ENCODE assay signal across 7 mouse cellular contexts in the genomic region with DNA sequence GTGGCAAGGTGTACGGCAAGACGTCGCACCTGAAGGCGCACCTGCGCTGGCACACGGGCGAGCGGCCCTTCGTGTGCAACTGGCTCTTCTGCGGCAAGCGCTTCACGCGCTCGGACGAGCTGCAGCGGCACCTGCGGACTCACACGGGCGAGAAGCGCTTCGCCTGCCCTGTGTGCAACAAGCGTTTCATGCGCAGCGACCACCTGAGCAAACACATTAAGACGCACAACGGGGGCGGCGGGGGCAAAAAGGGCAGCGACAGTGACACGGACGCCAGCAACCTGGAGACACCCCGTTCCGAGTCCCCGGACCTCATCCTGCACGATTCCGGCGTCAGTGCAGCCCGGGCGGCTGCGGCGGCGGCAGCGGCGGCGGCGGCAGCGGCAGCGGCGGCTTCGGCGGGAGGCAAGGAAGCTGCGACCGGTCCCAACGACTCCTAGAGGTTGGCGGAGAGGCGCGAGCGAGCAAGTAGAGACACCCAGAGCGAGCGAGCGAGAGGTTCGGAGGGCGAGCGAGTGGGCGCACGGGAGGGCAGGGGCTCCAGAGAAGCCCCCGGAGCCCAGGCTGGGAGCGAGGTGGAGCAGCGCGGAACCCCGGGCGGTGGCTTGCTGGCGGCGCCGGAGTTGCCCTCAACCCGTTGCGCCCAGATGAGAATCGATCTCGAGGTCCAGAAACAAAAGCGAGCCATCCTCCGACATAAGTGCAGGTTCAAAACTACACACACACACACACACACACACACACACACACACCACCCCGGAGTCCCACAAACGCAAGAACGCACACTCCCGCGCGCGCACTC. TPM values are rescaled to one million over a fixed set of nuclear protein-coding genes. Genes with fewer than 3 reads are reported as not detected.
DNase-seq lines count a peak whose midpoint lies in the region; ATAC-seq and TF ChIP-seq lines count a peak whose summit lies in the region.

No protein-coding gene starts in this region.

- H3K27ac ChIP-seq in heart, postnatal 0 days (ENCODE audit: low read depth), result no peak overlapping the region
- H3K27ac ChIP-seq in limb, embryonic 14.5 days (replicated peaks; ENCODE audit: low read depth, low read length), result no peak overlapping the region
- H3K27ac ChIP-seq in neural tube, embryonic 14.5 days (ENCODE audit: low read depth, low read length), result no peak overlapping the region

- no peak for ATAC-seq in megakaryocyte, adult 5-6 weeks (ENCODE audit: poor library complexity, severe bottlenecking)
- no peak for ATAC-seq in heart, postnatal 0 days (ENCODE audit: insufficient read depth, low read depth)
- no peak for ATAC-seq in limb, embryonic 14.5 days (ENCODE audit: low FRiP score, low read depth)
- ATAC-seq in neural tube, embryonic 14.5 days (ENCODE audit: low read depth), result 0 out of 2 replicates have a peak, but pooled peaks have one; percentile 12
- no peak for ATAC-seq in activated CD4-positive, CD25-positive, alpha-beta regulatory T cell, adult 4 months

- no peak overlapping the region for H3K9ac ChIP-seq in heart, postnatal 0 days (replicated peaks; ENCODE audit: low read depth, low read length)
- H3K9ac ChIP-seq in limb, embryonic 14.5 days (ENCODE audit: low read depth, low read length, severe bottlenecking), result peak overlapping the region; percentile 51
- 0 out of 2 replicates have a peak overlapping the region, but pooled peaks have one; percentile 25 for H3K9ac ChIP-seq in neural tube, embryonic 14.5 days (replicated peaks; ENCODE audit: low read depth, low read length)

- TF ChIP-seq POLR2A in limb, embryonic 14.5 days (IDR thresholded peaks at IDR 0.05; ENCODE audit: borderline replicate concordance, extremely low read depth, insufficient read depth, insufficient read length), result no peak

- peak overlapping the region; percentile 62 for H3K4me2 ChIP-seq in heart, postnatal 0 days (ENCODE audit: low read depth, low read length)
- peak overlapping the region; percentile 75 for H3K4me2 ChIP-seq in limb, embryonic 14.5 days (replicated peaks; ENCODE audit: low read depth, low read length, severe bottlenecking)
- H3K4me2 ChIP-seq in neural tube, embryonic 14.5 days (ENCODE audit: low read depth, low read length), result peak overlapping the region; percentile 41

- WGBS in heart, postnatal 0 days, result 1% methylated on average over 88 of the region's 88 CpGs
- WGBS in limb, embryonic 14.5 days, result under 1% methylated on average over 77 of the region's 88 CpGs
- WGBS in neural tube, embryonic 14.5 days, result under 1% methylated on average over 85 of the region's 88 CpGs

- peak overlapping the region; percentile 93 for H3K4me3 ChIP-seq in megakaryocyte, embryonic 14.5 days (replicated peaks)
- peak overlapping the region; percentile 43 for H3K4me3 ChIP-seq in heart, postnatal 0 days (ENCODE audit: low read depth, low read length)
- peak overlapping the region; percentile 47 for H3K4me3 ChIP-seq in limb, embryonic 14.5 days (replicated peaks; ENCODE audit: low read length)
- H3K4me3 ChIP-seq in neural tube, embryonic 14.5 days (ENCODE audit: low read depth, low read length), result peak overlapping the region; percentile 31

- peaks cover 92% of the 10 kb centered on the region for H3K27me3 ChIP-seq in megakaryocyte, embryonic 14.5 days (replicated peaks)
- H3K27me3 ChIP-seq in heart, postnatal 0 days (ENCODE audit: control insufficient read depth, insufficient read depth, low read length), result peaks cover 89% of the 10 kb centered on the region
- H3K27me3 ChIP-seq in limb, embryonic 14.5 days (ENCODE audit: control insufficient read depth, insufficient read depth, low read length), result peaks cover 82% of the 10 kb centered on the region
- H3K27me3 ChIP-seq in neural tube, embryonic 14.5 days (ENCODE audit: control insufficient read depth, insufficient read depth, low read length), result peaks cover 32% of the 10 kb centered on the region

- DNase-seq in embryo, embryonic 10 days (ENCODE audit: low spot score), result peak; percentile 57
- DNase-seq in heart, postnatal 0 days (ENCODE audit: low spot score), result no peak
- DNase-seq in limb, embryonic 14.5 days (ENCODE audit: low spot score), result no peak

- H3K4me1 ChIP-seq in megakaryocyte, embryonic 14.5 days, result peaks cover 74% of the 10 kb centered on the region
- H3K4me1 ChIP-seq in heart, postnatal 0 days (ENCODE audit: control insufficient read depth, insufficient read depth), result peaks cover 18% of the 10 kb centered on the region
- H3K4me1 ChIP-seq in limb, embryonic 14.5 days (ENCODE audit: control insufficient read depth, insufficient read depth, low read length), result peaks cover 38% of the 10 kb centered on the region
- peaks cover 16% of the 10 kb centered on the region for H3K4me1 ChIP-seq in neural tube, embryonic 14.5 days (ENCODE audit: control insufficient read depth, insufficient read depth, low read length)

- H3K36me3 ChIP-seq in megakaryocyte, embryonic 14.5 days (replicated peaks; ENCODE audit: low read length), result no peaks in the 10 kb centered on the region
- H3K36me3 ChIP-seq in heart, postnatal 0 days (replicated peaks; ENCODE audit: control insufficient read depth, insufficient read depth, low read length), result no peaks in the 10 kb centered on the region
- no peaks in the 10 kb centered on the region for H3K36me3 ChIP-seq in limb, embryonic 14.5 days (ENCODE audit: control insufficient read depth, insufficient read depth, low read length)
- H3K36me3 ChIP-seq in neural tube, embryonic 14.5 days (ENCODE audit: control insufficient read depth, insufficient read depth, low read length), result no peaks in the 10 kb centered on the region

- TF ChIP-seq EP300 in heart, postnatal 0 days (IDR thresholded peaks at IDR 0.05; ENCODE audit: low read depth), result no peak

- no peak for TF ChIP-seq CTCF in heart, postnatal 0 days (IDR thresholded peaks at IDR 0.05; ENCODE audit: low read depth)

- no peaks in the 10 kb centered on the region for H3K9me3 ChIP-seq in megakaryocyte, embryonic 14.5 days
- H3K9me3 ChIP-seq in heart, postnatal 0 days (replicated peaks; ENCODE audit: control insufficient read depth, low read length), result no peaks in the 10 kb centered on the region
- no peaks in the 10 kb centered on the region for H3K9me3 ChIP-seq in limb, embryonic 14.5 days (ENCODE audit: control insufficient read depth, low read length)
- no peaks in the 10 kb centered on the region for H3K9me3 ChIP-seq in neural tube, embryonic 14.5 days (ENCODE audit: control insufficient read depth, low read length)

RNA-seq across cellular contexts. Expression of a gene that starts 2.6 kb away (rescaled TPM):
- not detected in 2 replicates for polyA plus RNA-seq in megakaryocyte, embryonic 14.5 days (2012; ENCODE audit: insufficient read depth, low replicate concordance)
- not detected in 2 replicates for total RNA-seq in megakaryocyte, adult 5-6 weeks (2015)
- not detected in 2 replicates for total RNA-seq in megakaryocyte, adult 5-6 weeks (2017)
- not detected in 2 replicates for total RNA-seq in heart, postnatal 0 days (2014; rRNA removed; ENCODE audit: low replicate concordance)
- polyA plus RNA-seq in heart, postnatal 0 days (2015; fragmentation: Nextera tagmentation; extraction: Ambion mirVana), result not detected in 2 replicates
- 2.4 and 2.5 TPM in 2 replicates for polyA plus RNA-seq in limb, embryonic 14.5 days (2012; rRNA removed)
- 1.7 and 2.5 TPM in 2 replicates for polyA plus RNA-seq in limb, embryonic 14.5 days (2014; fragmentation: Nextera tagmentation; extraction: Ambion mirVana)
- 1.5 TPM in 2 replicates for polyA plus RNA-seq in neural tube, embryonic 14.5 days (2014; fragmentation: Nextera tagmentation; extraction: Ambion mirVana)
- not detected for polyA plus RNA-seq in activated CD4-positive, CD25-positive, alpha-beta regulatory T cell, adult 4 months (2017; shearing (Covaris generic))

RNA-seq across cellular contexts. Expression of a gene that starts 38.1 kb away (rescaled TPM):
- 0.10 TPM in 1 of 2 replicates, not detected in the other for polyA plus RNA-seq in megakaryocyte, embryonic 14.5 days (2012; ENCODE audit: insufficient read depth, low replicate concordance)
- 9.0 and 9.5 TPM in 2 replicates for total RNA-seq in megakaryocyte, adult 5-6 weeks (2015)
- total RNA-seq in megakaryocyte, adult 5-6 weeks (2017), result 8.0 and 15.7 TPM in 2 replicates
- total RNA-seq in heart, postnatal 0 days (2014; rRNA removed; ENCODE audit: low replicate concordance), result 10.5 and 16.3 TPM in 2 replicates
- polyA plus RNA-seq in heart, postnatal 0 days (2015; fragmentation: Nextera tagmentation; extraction: Ambion mirVana), result 13.5 and 13.8 TPM in 2 replicates
- 12.0 and 13.6 TPM in 2 replicates for polyA plus RNA-seq in limb, embryonic 14.5 days (2012; rRNA removed)
- 12.0 and 12.2 TPM in 2 replicates for polyA plus RNA-seq in limb, embryonic 14.5 days (2014; fragmentation: Nextera tagmentation; extraction: Ambion mirVana)
- 7.1 and 8.1 TPM in 2 replicates for polyA plus RNA-seq in neural tube, embryonic 14.5 days (2014; fragmentation: Nextera tagmentation; extraction: Ambion mirVana)
- 1 to 10 TPM; 5.9 to 7.6 TPM for polyA plus RNA-seq in activated CD4-positive, CD25-positive, alpha-beta regulatory T cell, adult 4 months (2017; shearing (Covaris generic))

RNA-seq across cellular contexts. Expression of a gene that starts 38.2 kb away (rescaled TPM):
- polyA plus RNA-seq in megakaryocyte, embryonic 14.5 days (2012; ENCODE audit: insufficient read depth, low replicate concordance), result 14.8 TPM in 1 of 2 replicates, not detected in the other
- total RNA-seq in megakaryocyte, adult 5-6 weeks (2015), result 13.6 and 14.0 TPM in 2 replicates
- 15.2 and 17.2 TPM in 2 replicates for total RNA-seq in megakaryocyte, adult 5-6 weeks (2017)
- total RNA-seq in heart, postnatal 0 days (2014; rRNA removed; ENCODE audit: low replicate concordance), result 0.08 and 3.9 TPM in 2 replicates
- 20.0 and 24.3 TPM in 2 replicates for polyA plus RNA-seq in heart, postnatal 0 days (2015; fragmentation: Nextera tagmentation; extraction: Ambion mirVana)
- polyA plus RNA-seq in limb, embryonic 14.5 days (2012; rRNA removed), result 14.4 and 22.1 TPM in 2 replicates
- polyA plus RNA-seq in limb, embryonic 14.5 days (2014; fragmentation: Nextera tagmentation; extraction: Ambion mirVana), result 25.2 and 27.8 TPM in 2 replicates
- 26.6 and 28.7 TPM in 2 replicates for polyA plus RNA-seq in neural tube, embryonic 14.5 days (2014; fragmentation: Nextera tagmentation; extraction: Ambion mirVana)
- 10 to 100 TPM; 14.5 to 29.3 TPM for polyA plus RNA-seq in activated CD4-positive, CD25-positive, alpha-beta regulatory T cell, adult 4 months (2017; shearing (Covaris generic))

RNA-seq across cellular contexts. Expression of a gene that starts 55.6 kb away (rescaled TPM):
- polyA plus RNA-seq in megakaryocyte, embryonic 14.5 days (2012; ENCODE audit: insufficient read depth, low replicate concordance), result 25.8 and 26.7 TPM in 2 replicates
- 85.1 and 87.6 TPM in 2 replicates for total RNA-seq in megakaryocyte, adult 5-6 weeks (2015)
- total RNA-seq in megakaryocyte, adult 5-6 weeks (2017), result 82.6 and 89.2 TPM in 2 replicates
- total RNA-seq in heart, postnatal 0 days (2014; rRNA removed; ENCODE audit: low replicate concordance), result 33.3 and 34.6 TPM in 2 replicates
- 66.2 and 67.0 TPM in 2 replicates for polyA plus RNA-seq in heart, postnatal 0 days (2015; fragmentation: Nextera tagmentation; extraction: Ambion mirVana)
- 33.6 and 49.7 TPM in 2 replicates for polyA plus RNA-seq in limb, embryonic 14.5 days (2012; rRNA removed)
- 89.8 and 95.4 TPM in 2 replicates for polyA plus RNA-seq in limb, embryonic 14.5 days (2014; fragmentation: Nextera tagmentation; extraction: Ambion mirVana)
- polyA plus RNA-seq in neural tube, embryonic 14.5 days (2014; fragmentation: Nextera tagmentation; extraction: Ambion mirVana), result 102 and 113 TPM in 2 replicates
- 100 to 1,000 TPM in 1 of 2 experiments, 10 to 100 TPM in 1; 79.2 to 103 TPM for polyA plus RNA-seq in activated CD4-positive, CD25-positive, alpha-beta regulatory T cell, adult 4 months (2017; shearing (Covaris generic))

Comparison
In these comparisons a context has a peak if more than half of its experiments do, and no peak if none do; other contexts are left out.
1. H3K4me3 ChIP-seq: peak in every context shown above with its lines; median percentile 93 in megakaryocyte, embryonic 14.5 days; 47 in limb, embryonic 14.5 days; 43 in heart, postnatal 0 days; 31 in neural tube, embryonic 14.5 days.